Mouse (Mus musculus) embryonic stem cell, embryonic (primary cell): ENCODE results near the gene Skap1.

Experiments used
- CTCF ChIA-PET, 4 experiments: fragments of 300-600 bp in 2 of 4; fragments of 350-600 bp in 2 of 4; sonication (Branson Sonifier 250); formaldehyde crosslinking; loops; one replicate each; lab custom pipeline; 2022; ENCODE audit warnings: inconsistent platforms in 2 of 4; lab: Charles Lee
- POLR2A ChIA-PET, 4 experiments: fragments of 300-600 bp in 2 of 4; fragments of 350-600 bp in 2 of 4; sonication (Branson Sonifier 250); formaldehyde crosslinking; loops; one replicate each; lab custom pipeline; 2022; ENCODE audit warnings: antibody characterized with exemption in 4 of 4, inconsistent platforms in 1 of 4; lab: Charles Lee

Skap1 gene

GRCm38 (mm10) chr11:96456508-96457305 lies 7.7 kb upstream of the Skap1 start:
- CTCF ChIA-PET, result no interaction called here
- POLR2A ChIA-PET, result interaction anchor here in 1 of 4 experiments (1.5 kb wide), 1 partner anchor 9 kb away, joined by 5 read pairs; no protein-coding TSS in a partner anchor

GRCm38 (mm10) chr11:96461766-96462165 lies 2.6 kb upstream of the Skap1 start:
- CTCF ChIA-PET, result no interaction called here
- POLR2A ChIA-PET, result no interaction called here

- ChIA-PET POLR2A (no interaction called here), CTCF (no interaction called here)
These were observed 2.1 kb upstream of the Skap1 start for GRCm38 (mm10) chr11:96462191-96462752.

- POLR2A ChIA-PET, result no interaction called here
- CTCF ChIA-PET, result interaction anchor here in 1 of 4 experiments (0.6 kb wide), 1 partner anchor 251 kb away, joined by 3 read pairs; no protein-coding TSS in a partner anchor
These were observed 295 bp downstream of the Skap1 start for GRCm38 (mm10) chr11:96464716-96465060.

- CTCF ChIA-PET, result interaction anchor here in 1 of 4 experiments (0.6 kb wide), 1 partner anchor 186 kb away, joined by 3 read pairs; no protein-coding TSS in a partner anchor
- POLR2A ChIA-PET, result no interaction called here
These were observed 1.1 kb downstream of the Skap1 start for GRCm38 (mm10) chr11:96465426-96466056.

- ChIA-PET POLR2A (no interaction called here), CTCF (no interaction called here)
These were observed 2.0 kb downstream of the Skap1 start for GRCm38 (mm10) chr11:96466382-96466781.

GRCm38 (mm10) chr11:96466987-96467386 lies 2.6 kb downstream of the Skap1 start:
- POLR2A ChIA-PET, result no interaction called here
- CTCF ChIA-PET, result no interaction called here

GRCm38 (mm10) chr11:96468048-96468745 lies 3.8 kb downstream of the Skap1 start:
- POLR2A ChIA-PET, result no interaction called here

GRCm38 (mm10) chr11:96482711-96483110 lies 18.3 kb downstream of the Skap1 start:
- POLR2A ChIA-PET, result no interaction called here
- CTCF ChIA-PET, result interaction anchor here in 2 of 4 experiments (0.6 to 0.9 kb wide), 2 partner anchors 15 kb away, joined by 3 to 5 read pairs; no protein-coding TSS in a partner anchor

More at GRCm38 (mm10) chr11:96468048-96468745, 3.8 kb downstream of the Skap1 start:
- CTCF ChIA-PET, result interaction anchor here in 1 of 4 experiments (0.6 kb wide), 1 partner anchor 14 kb away, joined by 3 read pairs; no protein-coding TSS in a partner anchor

GRCm38 (mm10) chr11:96483179-96483578 lies 18.8 kb downstream of the Skap1 start:
- CTCF ChIA-PET, result interaction anchor here in 1 of 4 experiments (0.9 kb wide), 1 partner anchor 14 kb away, joined by 5 read pairs; no protein-coding TSS in a partner anchor

GRCm38 (mm10) chr11:96498481-96498880 lies 34.1 kb downstream of the Skap1 start:
- ChIA-PET POLR2A (interaction anchor here in 2 of 4 experiments (0.7 kb wide), 2 partner anchors 11 to 100 kb away, joined by 4 to 5 read pairs; no protein-coding TSS in a partner anchor), CTCF (interaction anchor here in 1 of 4 experiments (0.7 kb wide), 2 partner anchors 36 to 98 kb away, joined by 3 to 5 read pairs; no protein-coding TSS in a partner anchor)

More at GRCm38 (mm10) chr11:96483179-96483578, 18.8 kb downstream of the Skap1 start:
- POLR2A ChIA-PET, result no interaction called here

- ChIA-PET CTCF (interaction anchor here in 3 of 4 experiments (0.7 to 1.1 kb wide), 3 partner anchors 30 to 239 kb away, joined by 3 to 8 read pairs (median 4); no protein-coding TSS in a partner anchor), POLR2A (interaction anchor here in 3 of 4 experiments (0.6 to 1.2 kb wide), 5 partner anchors 11 to 228 kb away, joined by 3 to 4 read pairs (median 3); no protein-coding TSS in a partner anchor)
These were observed 36.6 kb downstream of the Skap1 start for GRCm38 (mm10) chr11:96501042-96501441.

- ChIA-PET CTCF (no interaction called here), POLR2A (no interaction called here)
These were observed 38.6 kb downstream of the Skap1 start for GRCm38 (mm10) chr11:96502948-96503347.

- ChIA-PET POLR2A (no interaction called here), CTCF (interaction anchor here in 1 of 4 experiments (0.6 kb wide), 1 partner anchor 10 kb away, joined by 3 read pairs; no protein-coding TSS in a partner anchor)
These were observed 40.2 kb downstream of the Skap1 start for GRCm38 (mm10) chr11:96504509-96505119.

GRCm38 (mm10) chr11:96505841-96506240 lies 41.4 kb downstream of the Skap1 start:
- CTCF ChIA-PET, result no interaction called here
- POLR2A ChIA-PET, result no interaction called here

GRCm38 (mm10) chr11:96515164-96515563 lies 50.8 kb downstream of the Skap1 start:
- CTCF ChIA-PET, result no interaction called here
- POLR2A ChIA-PET, result no interaction called here

- ChIA-PET POLR2A (no interaction called here), CTCF (interaction anchor here in 1 of 4 experiments (0.6 kb wide), 1 partner anchor 357 kb away, joined by 3 read pairs; no protein-coding TSS in a partner anchor)
These were observed 60.1 kb downstream of the Skap1 start for GRCm38 (mm10) chr11:96524541-96524940.

GRCm38 (mm10) chr11:96526137-96526621 lies 61.8 kb downstream of the Skap1 start:
- ChIA-PET CTCF (interaction anchor here (0.6 to 2.5 kb wide), 9 partner anchors 8 to 286 kb away, joined by 3 to 10 read pairs (median 5); no protein-coding TSS in a partner anchor), POLR2A (interaction anchor here in 3 of 4 experiments (0.6 to 1.2 kb wide), 8 partner anchors 8 to 858 kb away, joined by 3 read pairs; no protein-coding TSS in a partner anchor)
